In the genomic region with DNA sequence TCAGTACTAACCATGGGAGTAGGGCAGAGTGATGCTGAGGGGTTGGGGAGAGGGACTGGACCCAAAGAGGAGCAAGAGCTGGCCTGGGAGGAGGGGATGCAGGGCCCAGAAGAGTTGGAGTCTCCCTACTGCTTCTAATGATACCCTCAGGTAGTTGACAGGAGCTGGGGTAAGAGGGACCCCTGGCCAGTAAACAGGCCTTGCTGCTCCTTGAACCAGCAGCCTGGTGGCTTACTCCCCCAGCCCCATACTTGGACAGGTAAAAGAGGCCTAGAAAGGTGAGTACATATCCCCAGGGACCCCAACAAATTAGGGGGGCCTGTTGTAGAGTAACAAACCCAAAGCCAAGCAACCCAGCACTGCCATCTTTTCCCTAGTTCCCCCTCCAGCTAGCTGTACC, we compare ENCODE assay signal across 29 mouse cellular contexts. TPM values are rescaled to one million over a fixed set of nuclear protein-coding genes. Genes with fewer than 3 reads are reported as not detected.
DNase-seq lines count a peak whose midpoint lies in the region; ATAC-seq and TF ChIP-seq lines count a peak whose summit lies in the region.
"Had no signal": no experiment of that assay in that cellular context is flagged by ENCODE, and none has a peak within 500 bp of the region (broad histone marks: within the 10 kb centered on the region; RNA-seq: fewer than 3 reads in every experiment).

No protein-coding gene starts in this region.

- no peak for ATAC-seq in intestine, postnatal 0 days
- no peak for ATAC-seq in intestine, embryonic 16.5 days
- no peak for ATAC-seq in stomach, postnatal 0 days (ENCODE audit: low FRiP score, low TSS enrichment)
- ATAC-seq: activated CD4-positive, CD25-positive, alpha-beta regulatory T cell, adult 4 months; forebrain, embryonic 14.5 days; forebrain, embryonic 16.5 days had no signal

- H3K27ac ChIP-seq in intestine, postnatal 0 days (ENCODE audit: low read depth, low read length), result peak overlapping the region; percentile 21; the same call in 1 of the 2 replicates
- no peak overlapping the region for H3K27ac ChIP-seq in intestine, embryonic 16.5 days (ENCODE audit: low read length)
- H3K27ac ChIP-seq in stomach, postnatal 0 days (replicated peaks), result 0 out of 2 replicates have a peak overlapping the region, but pooled peaks have one; percentile 18
- H3K27ac ChIP-seq: embryonic facial prominence, embryonic 13.5 days; embryonic facial prominence, embryonic 15.5 days; forebrain, embryonic 10.5 days; forebrain, embryonic 12.5 days had no signal

- no peak overlapping the region for H3K9ac ChIP-seq in intestine, postnatal 0 days (ENCODE audit: low read depth, low read length)
- no peak overlapping the region for H3K9ac ChIP-seq in intestine, embryonic 16.5 days (ENCODE audit: low read depth, low read length)
- H3K9ac ChIP-seq in stomach, postnatal 0 days (ENCODE audit: low read length), result no peak overlapping the region
- H3K9ac ChIP-seq: embryonic facial prominence, embryonic 13.5 days; embryonic facial prominence, embryonic 15.5 days; forebrain, embryonic 12.5 days had no signal

- no peak for TF ChIP-seq CTCF in intestine, postnatal 0 days (IDR thresholded peaks at IDR 0.05; ENCODE audit: low read depth)
- no peak for TF ChIP-seq CTCF in stomach, postnatal 0 days (IDR thresholded peaks at IDR 0.05; ENCODE audit: low read depth)

- H3K4me3 ChIP-seq in intestine, postnatal 0 days (ENCODE audit: low read depth, low read length), result no peak overlapping the region
- no peak overlapping the region for H3K4me3 ChIP-seq in intestine, embryonic 16.5 days (ENCODE audit: low read length)
- no peak overlapping the region for H3K4me3 ChIP-seq in stomach, postnatal 0 days (ENCODE audit: low read depth, low read length)
- H3K4me3 ChIP-seq: embryonic facial prominence, embryonic 13.5 days; embryonic facial prominence, embryonic 15.5 days; erythroblast, embryonic 14.5 days; forebrain, embryonic 10.5 days; forebrain, embryonic 12.5 days had no signal

- no peaks in the 10 kb centered on the region for H3K9me3 ChIP-seq in intestine, postnatal 0 days (ENCODE audit: control insufficient read depth)
- H3K9me3 ChIP-seq in intestine, embryonic 16.5 days (ENCODE audit: control insufficient read depth, low read length), result no peaks in the 10 kb centered on the region
- no peaks in the 10 kb centered on the region for H3K9me3 ChIP-seq in stomach, postnatal 0 days (ENCODE audit: control insufficient read depth, low read length)
- H3K9me3 ChIP-seq: embryonic facial prominence, embryonic 13.5 days; embryonic facial prominence, embryonic 15.5 days; forebrain, embryonic 10.5 days; forebrain, embryonic 12.5 days had no signal

- H3K4me1 ChIP-seq in intestine, postnatal 0 days (replicated peaks; ENCODE audit: control insufficient read depth, insufficient read depth, low read length), result peaks cover 6% of the 10 kb centered on the region; the same call in 1 of the 2 replicates
- H3K4me1 ChIP-seq in intestine, embryonic 16.5 days (ENCODE audit: control insufficient read depth, insufficient read depth, low read length), result peaks cover 14% of the 10 kb centered on the region
- peaks cover 4% of the 10 kb centered on the region; the same call in 1 of the 2 replicates for H3K4me1 ChIP-seq in stomach, postnatal 0 days (replicated peaks; ENCODE audit: control insufficient read depth, insufficient read depth)

- TF ChIP-seq EP300 in stomach, postnatal 0 days (optimal IDR thresholded peaks at IDR 0.05), result no peak

- no peak overlapping the region for H3K4me2 ChIP-seq in intestine, postnatal 0 days (replicated peaks; ENCODE audit: low read depth)
- H3K4me2 ChIP-seq in intestine, embryonic 16.5 days (ENCODE audit: low read depth, low read length), result no peak overlapping the region
- H3K4me2 ChIP-seq in stomach, postnatal 0 days (replicated peaks; ENCODE audit: low read depth), result no peak overlapping the region
- H3K4me2 ChIP-seq: embryonic facial prominence, embryonic 13.5 days; embryonic facial prominence, embryonic 15.5 days; forebrain, embryonic 12.5 days had no signal

- intact Hi-C loops in heart, postnatal 14 days (cut with DNase I), result no loop called here
- intact Hi-C loops in left cerebral cortex, postnatal 14 days (cut with DNase I), result no loop called here

- no peaks in the 10 kb centered on the region for H3K36me3 ChIP-seq in intestine, postnatal 0 days (ENCODE audit: control insufficient read depth, insufficient read depth)
- no peaks in the 10 kb centered on the region for H3K36me3 ChIP-seq in intestine, embryonic 16.5 days (ENCODE audit: control insufficient read depth, insufficient read depth, low read length)
- no peaks in the 10 kb centered on the region for H3K36me3 ChIP-seq in stomach, postnatal 0 days (ENCODE audit: control insufficient read depth, insufficient read depth, low read length)
- H3K36me3 ChIP-seq: embryonic facial prominence, embryonic 13.5 days; embryonic facial prominence, embryonic 15.5 days; forebrain, embryonic 10.5 days; forebrain, embryonic 12.5 days had no signal

- H3K27me3 ChIP-seq in intestine, postnatal 0 days (replicated peaks; ENCODE audit: control insufficient read depth, insufficient read depth, low read length), result no peaks in the 10 kb centered on the region
- H3K27me3 ChIP-seq in intestine, embryonic 16.5 days (replicated peaks; ENCODE audit: control insufficient read depth, insufficient read depth, low read length), result no peaks in the 10 kb centered on the region
- no peaks in the 10 kb centered on the region for H3K27me3 ChIP-seq in stomach, postnatal 0 days (ENCODE audit: control insufficient read depth, insufficient read depth, low read length)
- H3K27me3 ChIP-seq: embryonic facial prominence, embryonic 13.5 days; embryonic facial prominence, embryonic 15.5 days had no signal

- peak; percentile 91 for DNase-seq in heart, adult 11 months
- DNase-seq in heart, postnatal 14 days, result no peak
- DNase-seq in stomach, postnatal 0 days (ENCODE audit: low spot score), result no peak
- DNase-seq in left cerebral cortex, postnatal 14 days (ENCODE audit: low spot score in 2 of 2), result no peak
- DNase-seq: adrenal gland, postnatal 36 days; cerebellum, adult 11 months; cerebellum, adult 18-20 months; cerebellum, adult 8-10 months; cerebellum, adult 9-11 months; cerebellum, postnatal 14 days; cerebellum, postnatal 36 days; embryo, embryonic 11 days had no signal

RNA-seq across cellular contexts. Expression of a gene that starts 4.6 kb away (rescaled TPM):
- 10 to 100 TPM; 47.8 to 51.8 TPM for total RNA-seq in heart, postnatal 14 days (2021)
- 124 and 128 TPM in 2 replicates for polyA plus RNA-seq in intestine, postnatal 0 days (2015; fragmentation: Nextera tagmentation; extraction: Ambion mirVana)
- 113 and 116 TPM in 2 replicates for polyA plus RNA-seq in intestine, embryonic 16.5 days (2015; fragmentation: Nextera tagmentation; extraction: Ambion mirVana)
- polyA plus RNA-seq in stomach, postnatal 0 days (2015; fragmentation: Nextera tagmentation; extraction: Ambion mirVana), result 109 and 120 TPM in 2 replicates
- 1 to 10 TPM in 1 of 2 experiments, under 1 TPM in 1; 0.72 to 1.3 TPM for total RNA-seq in left cerebral cortex, postnatal 14 days (2021)

RNA-seq across cellular contexts. Expression of a gene that starts 19.5 kb away (rescaled TPM):
- 10 to 100 TPM; 15.4 to 17.0 TPM for total RNA-seq in heart, postnatal 14 days (2021)
- polyA plus RNA-seq in intestine, postnatal 0 days (2015; fragmentation: Nextera tagmentation; extraction: Ambion mirVana), result 6.8 and 6.9 TPM in 2 replicates
- polyA plus RNA-seq in intestine, embryonic 16.5 days (2015; fragmentation: Nextera tagmentation; extraction: Ambion mirVana), result 24.8 and 27.0 TPM in 2 replicates
- polyA plus RNA-seq in stomach, postnatal 0 days (2015; fragmentation: Nextera tagmentation; extraction: Ambion mirVana), result 10.9 and 13.4 TPM in 2 replicates
- total RNA-seq in left cerebral cortex, postnatal 14 days (2021), result 10 to 100 TPM; 80.3 TPM
- polyA plus RNA-seq: erythroblast, embryonic 14.5 days had no signal

RNA-seq across cellular contexts. Expression of a gene that starts 22.3 kb away (rescaled TPM):
- not detected for total RNA-seq in heart, postnatal 14 days (2021)
- not detected in 2 replicates for polyA plus RNA-seq in intestine, postnatal 0 days (2015; fragmentation: Nextera tagmentation; extraction: Ambion mirVana)
- not detected in 2 replicates for polyA plus RNA-seq in intestine, embryonic 16.5 days (2015; fragmentation: Nextera tagmentation; extraction: Ambion mirVana)
- 0.18 TPM in 1 of 2 replicates, not detected in the other for polyA plus RNA-seq in stomach, postnatal 0 days (2015; fragmentation: Nextera tagmentation; extraction: Ambion mirVana)
- total RNA-seq in left cerebral cortex, postnatal 14 days (2021), result not detected
- total RNA-seq: adrenal gland, adult 18-20 months; adrenal gland, adult 8-10 months; adrenal gland, postnatal 14 days; adrenal gland, postnatal 36 days; common myeloid progenitor, adult 5-6 weeks; ES-E14 had no signal
- polyA plus RNA-seq: activated CD4-positive, CD25-positive, alpha-beta regulatory T cell, adult 4 months; C2C12; embryonic facial prominence, embryonic 11.5 days; embryonic facial prominence, embryonic 13.5 days; embryonic facial prominence, embryonic 15.5 days; erythroblast, embryonic 14.5 days; forebrain, embryonic 10.5 days; forebrain, embryonic 12.5 days; forebrain, embryonic 14.5 days; forebrain, embryonic 16.5 days had no signal

RNA-seq across cellular contexts. Expression of a gene that starts 29.0 kb away (rescaled TPM):
- 100 to 1,000 TPM; 224 to 237 TPM for total RNA-seq in heart, postnatal 14 days (2021)
- 54.4 and 65.2 TPM in 2 replicates for polyA plus RNA-seq in intestine, postnatal 0 days (2015; fragmentation: Nextera tagmentation; extraction: Ambion mirVana)
- polyA plus RNA-seq in intestine, embryonic 16.5 days (2015; fragmentation: Nextera tagmentation; extraction: Ambion mirVana), result 110 and 118 TPM in 2 replicates
- 49.7 and 54.3 TPM in 2 replicates for polyA plus RNA-seq in stomach, postnatal 0 days (2015; fragmentation: Nextera tagmentation; extraction: Ambion mirVana)
- total RNA-seq in left cerebral cortex, postnatal 14 days (2021), result 10 to 100 TPM; 68.5 to 78.9 TPM
